Mouse (Mus musculus) kidney, embryonic 14.5 days (tissue): Measurements from ENCODE around the gene Pdilt. TPM values are rescaled to one million over a fixed set of nuclear protein-coding genes. Genes with fewer than 3 reads are reported as not detected.
"Not testable (repeated sequence)": the region's sequence is repeated elsewhere in the genome, so short reads cannot be mapped to it uniquely, and the experiment has no call there.

Source experiments
- ATAC-seq: fragments of 200-750 bp; cut with Nextera tagmentation; 2 replicates; pipeline ENCODE4 v1.8.0; 2017; ENCODE audit warnings: moderate number of reproducible peaks, mild to moderate bottlenecking, moderate TSS enrichment, moderate library complexity; ENCODE audit not compliant: low FRiP score, low TSS enrichment
- H3K27ac ChIP-seq: fragments of 300-500 bp; sonication (generic); 2 replicates; pipeline ENCODE4 v1.5.1; 2014; ENCODE audit warnings: low read depth, mild to moderate bottlenecking, low read length, moderate library complexity, mixed read lengths
- H3K27me3 ChIP-seq: fragments of 300-500 bp; sonication (generic); 2 replicates; pipeline ENCODE4 v1.6.1; 2014; ENCODE audit warnings: mild to moderate bottlenecking, low read length; ENCODE audit not compliant: control insufficient read depth, insufficient read depth
- H3K36me3 ChIP-seq: fragments of 300-500 bp; sonication (generic); 2 replicates; pipeline ENCODE4 v1.6.1; 2014; ENCODE audit warnings: low read length, mixed read lengths; ENCODE audit not compliant: control insufficient read depth, insufficient read depth
- H3K4me1 ChIP-seq: fragments of 300-500 bp; sonication (generic); 2 replicates; pipeline ENCODE4 v1.6.1; 2014; ENCODE audit warnings: low read length, mixed read lengths; ENCODE audit not compliant: control insufficient read depth, insufficient read depth
- H3K4me2 ChIP-seq: fragments of 300-500 bp; sonication (generic); replicated peaks from 2 replicates; pipeline ENCODE4 v1.6.1; 2014; ENCODE audit warnings: low read depth, mild to moderate bottlenecking, low read length
- H3K4me3 ChIP-seq: fragments of 300-500 bp; sonication (generic); 2 replicates; pipeline ENCODE4 v1.5.1; 2014; ENCODE audit warnings: mild to moderate bottlenecking, low read length
- H3K9ac ChIP-seq: fragments of 300-500 bp; sonication (generic); 2 replicates; pipeline ENCODE4 v1.6.1; 2014; ENCODE audit warnings: low read depth, mild to moderate bottlenecking, low read length, moderate library complexity
- H3K9me3 ChIP-seq: fragments of 300-500 bp; sonication (generic); 2 replicates; pipeline ENCODE4 v1.6.1; 2016; ENCODE audit warnings: low read length; ENCODE audit not compliant: control insufficient read depth
- WGBS: fragments of 180-500 bp; shearing (Covaris S2); extraction: QIAGEN DNeasy Blood & Tissue Kit; methylation state at CpG from one replicate; pipeline ENCODE4 v1.1.7; 2014; 5-methylcytosine and 5-hydroxymethylcytosine counted together
- polyA plus RNA-seq: library from polyadenylated mRNA; unstranded; fragments of >200 nt; fragmentation: Nextera tagmentation; extraction: Ambion mirVana; gene quantifications from 2 replicates; pipeline ENCODE4 v1.2.1, GENCODE M21; 2014

The Pdilt gene
- polyA plus RNA-seq = not detected in 2 replicates

- H3K4me1 ChIP-seq = no peaks in the 10 kb centered on the region
- no peak for ATAC-seq
- no peak within 1 kb of the TSS for H3K27ac ChIP-seq
- no peaks in the 10 kb centered on the region for H3K36me3 ChIP-seq
- no peak within 1 kb of the TSS for H3K9ac ChIP-seq
- H3K4me2 ChIP-seq = no peak within 1 kb of the TSS
- H3K4me3 ChIP-seq = no peak within 1 kb of the TSS
- H3K27me3 ChIP-seq = no peaks in the 10 kb centered on the region
- WGBS = 73% methylated on average over 4 of the region's 4 CpGs
- H3K9me3 ChIP-seq = no peaks in the 10 kb centered on the region
These were observed at the start of gene Pdilt for GRCm38 (mm10) chr7:119523389-119523788. TSS of gene Pdilt (minus strand) at chr7:119523489.

- H3K36me3 ChIP-seq, H3K4me2 ChIP-seq, H3K4me1 ChIP-seq, H3K4me3 ChIP-seq, H3K9ac ChIP-seq, H3K27me3 ChIP-seq, ATAC-seq, H3K27ac ChIP-seq, H3K9me3 ChIP-seq: not testable (repeated sequence)
- 90% methylated on average over 2 of the region's 2 CpGs for WGBS
These were observed 39.2 kb upstream of the Pdilt start for GRCm38 (mm10) chr7:119562476-119562875.

- no peak overlapping the region for H3K9ac ChIP-seq
- no peak overlapping the region for H3K4me3 ChIP-seq
- no peaks in the 10 kb centered on the region for H3K9me3 ChIP-seq
- H3K4me1 ChIP-seq = no peaks in the 10 kb centered on the region
- H3K27me3 ChIP-seq = no peaks in the 10 kb centered on the region
- no peak overlapping the region for H3K27ac ChIP-seq
- no peak for ATAC-seq
- no peaks in the 10 kb centered on the region for H3K36me3 ChIP-seq
- WGBS = 61% methylated on average over 4 of the region's 4 CpGs
- H3K4me2 ChIP-seq = no peak overlapping the region
These were observed 38.2 kb upstream of the Pdilt start for GRCm38 (mm10) chr7:119561441-119561840.

GRCm38 (mm10) chr7:119560452-119560835 lies 37.2 kb upstream of the Pdilt start:
- no peaks in the 10 kb centered on the region for H3K36me3 ChIP-seq
- no peak overlapping the region for H3K27ac ChIP-seq
- no peak for ATAC-seq
- no peaks in the 10 kb centered on the region for H3K27me3 ChIP-seq
- WGBS = 81% methylated on average over 3 of the region's 3 CpGs
- H3K4me3 ChIP-seq = no peak overlapping the region
- H3K4me2 ChIP-seq = no peak overlapping the region
- no peaks in the 10 kb centered on the region for H3K4me1 ChIP-seq
- no peaks in the 10 kb centered on the region for H3K9me3 ChIP-seq
- H3K9ac ChIP-seq = no peak overlapping the region

GRCm38 (mm10) chr7:119559789-119560451 lies 36.6 kb upstream of the Pdilt start:
- Histone ChIP-seq H3K27ac (no peak overlapping the region), H3K36me3 (no peaks in the 10 kb centered on the region), H3K9ac (no peak overlapping the region), H3K9me3 (no peaks in the 10 kb centered on the region), H3K4me3 (no peak overlapping the region), H3K4me2 (no peak overlapping the region), H3K27me3 (no peaks in the 10 kb centered on the region), H3K4me1 (no peaks in the 10 kb centered on the region)
- no peak for ATAC-seq
- WGBS = 74% methylated on average over 3 of the region's 3 CpGs

- no peak within 1 kb of the TSS for H3K4me2 ChIP-seq
- ATAC-seq = no peak
- no peaks in the 10 kb centered on the region for H3K4me1 ChIP-seq
- H3K9me3 ChIP-seq = no peaks in the 10 kb centered on the region
- H3K36me3 ChIP-seq = no peaks in the 10 kb centered on the region
- H3K9ac ChIP-seq = no peak within 1 kb of the TSS
- H3K27me3 ChIP-seq = no peaks in the 10 kb centered on the region
- H3K4me3 ChIP-seq = no peak within 1 kb of the TSS
- H3K27ac ChIP-seq = no peak within 1 kb of the TSS
- 89% methylated on average over 1 of the region's 1 CpGs for WGBS
These were observed 30.8 kb upstream of the Pdilt start, which contains the start of gene Acsm2 for GRCm38 (mm10) chr7:119554040-119554439. TSS of gene Acsm2 (plus strand) at chr7:119554340.

GRCm38 (mm10) chr7:119550471-119551222 lies 27.4 kb upstream of the Pdilt start:
- H3K4me3 ChIP-seq = no peak overlapping the region
- H3K4me1 ChIP-seq = no peaks in the 10 kb centered on the region
- no peaks in the 10 kb centered on the region for H3K27me3 ChIP-seq
- H3K9me3 ChIP-seq = no peaks in the 10 kb centered on the region
- H3K27ac ChIP-seq = no peak overlapping the region
- H3K9ac ChIP-seq = no peak overlapping the region
- no peak for ATAC-seq
- WGBS = 82% methylated on average over 3 of the region's 3 CpGs
- H3K36me3 ChIP-seq = no peaks in the 10 kb centered on the region
- no peak overlapping the region for H3K4me2 ChIP-seq

- Histone ChIP-seq H3K4me2 (no peak overlapping the region), H3K9ac (no peak overlapping the region), H3K4me1 (no peaks in the 10 kb centered on the region), H3K9me3 (no peaks in the 10 kb centered on the region), H3K27me3 (no peaks in the 10 kb centered on the region), H3K27ac (no peak overlapping the region), H3K36me3 (no peaks in the 10 kb centered on the region), H3K4me3 (no peak overlapping the region)
- ATAC-seq = no peak
These were observed 22.3 kb upstream of the Pdilt start for GRCm38 (mm10) chr7:119545572-119545971.

- H3K9ac ChIP-seq = no peak overlapping the region
- H3K4me1 ChIP-seq = no peaks in the 10 kb centered on the region
- H3K36me3 ChIP-seq = no peaks in the 10 kb centered on the region
- WGBS = 66% methylated on average over 2 of the region's 2 CpGs
- H3K4me2 ChIP-seq = no peak overlapping the region
- H3K9me3 ChIP-seq = no peaks in the 10 kb centered on the region
- no peak for ATAC-seq
- H3K27me3 ChIP-seq = no peaks in the 10 kb centered on the region
- no peak overlapping the region for H3K27ac ChIP-seq
- no peak overlapping the region for H3K4me3 ChIP-seq
These were observed 19.2 kb upstream of the Pdilt start for GRCm38 (mm10) chr7:119542445-119542844.
